Mouse (Mus musculus): ENCODE data around the gene Prkra.

Prkra gene

GRCm38 (mm10) chr2:76647883-76648570 lies at the start of gene Prkra, which contains the start of gene Pjvk:
Prkra (minus strand) TSS chr2:76648015.
Pjvk (plus strand) TSS chr2:76648476.
- POLR2A ChIA-PET = interaction anchor here in 3 of 4 experiments (0.5 to 2.4 kb wide), 51 partner anchors 9 to 990 kb away, joined by 3 to 20 read pairs (median 4); partner anchors contain the start of genes Rbm45 (in 3 of the 3), Plekha3 (in 2 of the 3), Agps (in 1 of the 3) and Cyct (in 1 of the 3)
- CTCF ChIA-PET = interaction anchor here (0.5 to 2.3 kb wide), 18 partner anchors 8 to 696 kb away, joined by 3 to 11 read pairs (median 4); partner anchors contain the start of gene Rbm45 (in 2 of the 4)

- ChIA-PET POLR2A (interaction anchor here in 1 of 4 experiments (0.7 kb wide), 1 partner anchor 8 kb away, joined by 3 read pairs; no protein-coding TSS in a partner anchor), CTCF (no interaction called here)
These were observed 47.5 kb upstream of the Prkra start for GRCm38 (mm10) chr2:76695290-76695689.

- ChIA-PET POLR2A (interaction anchor here in 1 of 4 experiments (1.0 kb wide), 1 partner anchor 9 kb away, joined by 3 read pairs; no protein-coding TSS in a partner anchor), CTCF (no interaction called here)
These were observed 46.0 kb upstream of the Prkra start for GRCm38 (mm10) chr2:76693765-76694164.

- POLR2A ChIA-PET = interaction anchor here in 2 of 4 experiments (1.0 to 4.3 kb wide), 3 partner anchors 9 to 14 kb away, joined by 3 to 15 read pairs (median 3); no protein-coding TSS in a partner anchor
- CTCF ChIA-PET = interaction anchor here in 1 of 4 experiments (0.6 kb wide), 1 partner anchor 422 kb away, joined by 4 read pairs; no protein-coding TSS in a partner anchor
These were observed 42.8 kb upstream of the Prkra start for GRCm38 (mm10) chr2:76690436-76691204.

- POLR2A ChIA-PET = interaction anchor here in 2 of 4 experiments (0.6 to 4.3 kb wide), 5 partner anchors 11 to 14 kb away, joined by 3 to 19 read pairs (median 3); no protein-coding TSS in a partner anchor
- CTCF ChIA-PET = no interaction called here
These were observed 40.3 kb upstream of the Prkra start for GRCm38 (mm10) chr2:76688162-76688561.

- ChIA-PET CTCF (interaction anchor here in 1 of 4 experiments (0.5 kb wide), 1 partner anchor 13 kb away, joined by 6 read pairs; no protein-coding TSS in a partner anchor), POLR2A (interaction anchor here in 3 of 4 experiments (0.6 to 4.3 kb wide), 4 partner anchors 10 to 13 kb away, joined by 3 to 19 read pairs (median 9); no protein-coding TSS in a partner anchor)
These were observed 39.8 kb upstream of the Prkra start for GRCm38 (mm10) chr2:76687608-76688007.

GRCm38 (mm10) chr2:76686986-76687385 lies 39.2 kb upstream of the Prkra start:
- ChIA-PET POLR2A (interaction anchor here in 3 of 4 experiments (0.7 to 4.3 kb wide), 4 partner anchors 10 to 13 kb away, joined by 3 to 19 read pairs (median 9); no protein-coding TSS in a partner anchor), CTCF (interaction anchor here in 1 of 4 experiments (0.9 kb wide), 1 partner anchor 13 kb away, joined by 3 read pairs; no protein-coding TSS in a partner anchor)

GRCm38 (mm10) chr2:76682301-76682700 lies 34.5 kb upstream of the Prkra start:
- CTCF ChIA-PET = no interaction called here
- POLR2A ChIA-PET = interaction anchor here in 1 of 4 experiments (1.6 kb wide), 1 partner anchor 34 kb away, joined by 4 read pairs; the partner anchor contains the start of genes Pjvk and Prkra

- CTCF ChIA-PET = interaction anchor here in 1 of 4 experiments (0.8 kb wide), 1 partner anchor 489 kb away, joined by 3 read pairs; no protein-coding TSS in a partner anchor
These were observed 28.8 kb upstream of the Prkra start for GRCm38 (mm10) chr2:76676401-76677226.

GRCm38 (mm10) chr2:76675949-76676348 lies 28.1 kb upstream of the Prkra start:
- CTCF ChIA-PET = interaction anchor here in 2 of 4 experiments (0.5 to 0.8 kb wide), 2 partner anchors 111 to 488 kb away, joined by 3 to 15 read pairs; no protein-coding TSS in a partner anchor
- POLR2A ChIA-PET = interaction anchor here (0.6 to 3.7 kb wide), 17 partner anchors 9 to 910 kb away, joined by 3 to 19 read pairs (median 4); partner anchors contain the start of genes Cyct (in 1 of the 4), Pjvk (in 1 of the 4) and Prkra (in 1 of the 4)

More at GRCm38 (mm10) chr2:76676401-76677226, 28.8 kb upstream of the Prkra start:
- POLR2A ChIA-PET = interaction anchor here (0.6 to 3.7 kb wide), 21 partner anchors 8 to 909 kb away, joined by 3 to 19 read pairs (median 3); partner anchors contain the start of genes Pjvk (in 1 of the 4), Prkra (in 1 of the 4) and Rbm45 (in 1 of the 4)

GRCm38 (mm10) chr2:76675451-76675850 lies 27.6 kb upstream of the Prkra start:
- ChIA-PET POLR2A (interaction anchor here (0.7 to 3.7 kb wide), 17 partner anchors 10 to 911 kb away, joined by 3 to 20 read pairs (median 4); partner anchors contain the start of genes Pjvk (in 2 of the 4), Prkra (in 2 of the 4), Cyct (in 1 of the 4) and Rbm45 (in 1 of the 4)), CTCF (interaction anchor here in 2 of 4 experiments (0.5 to 0.8 kb wide), 2 partner anchors 112 to 488 kb away, joined by 3 to 15 read pairs; no protein-coding TSS in a partner anchor)

- ChIA-PET POLR2A (interaction anchor here in 3 of 4 experiments (0.5 to 2.5 kb wide), 18 partner anchors 8 to 1737 kb away, joined by 3 to 20 read pairs (median 4); partner anchors contain the start of genes Pjvk (in 3 of the 3), Prkra (in 3 of the 3) and Rbm45 (in 1 of the 3)), CTCF (interaction anchor here in 2 of 4 experiments (0.6 to 1.0 kb wide), 3 partner anchors 14 to 313 kb away, joined by 3 read pairs; no protein-coding TSS in a partner anchor)
These were observed 27.1 kb upstream of the Prkra start, which contains the start of gene Plekha3 for GRCm38 (mm10) chr2:76674725-76675427. Plekha3 (plus strand) TSS chr2:76675281.

- CTCF ChIA-PET = interaction anchor here (0.6 to 1.0 kb wide), 10 partner anchors 9 to 873 kb away, joined by 3 to 15 read pairs (median 4); partner anchors contain the start of genes Rbm45 (in 1 of the 4) and Sestd1 (in 1 of the 4)
- POLR2A ChIA-PET = interaction anchor here in 3 of 4 experiments (0.5 to 2.5 kb wide), 20 partner anchors 9 to 799 kb away, joined by 3 to 20 read pairs (median 5); partner anchors contain the start of genes Pjvk (in 3 of the 3) and Prkra (in 3 of the 3)
These were observed 25.8 kb upstream of the Prkra start for GRCm38 (mm10) chr2:76673472-76674081.

GRCm38 (mm10) chr2:76672966-76673392 lies 25.2 kb upstream of the Prkra start, which contains the start of gene Fkbp7:
Fkbp7 (minus strand) TSS chr2:76673116.
- POLR2A ChIA-PET = interaction anchor here in 3 of 4 experiments (1.0 to 2.5 kb wide), 6 partner anchors 8 to 25 kb away, joined by 4 to 20 read pairs (median 8); partner anchors contain the start of genes Pjvk (in 1 of the 3) and Prkra (in 1 of the 3)
- CTCF ChIA-PET = no interaction called here

- CTCF ChIA-PET = interaction anchor here in 1 of 4 experiments (1.1 kb wide), 1 partner anchor 16 kb away, joined by 4 read pairs; no protein-coding TSS in a partner anchor
These were observed 24.4 kb upstream of the Prkra start for GRCm38 (mm10) chr2:76672134-76672745.

More at GRCm38 (mm10) chr2:76672134-76672745, 24.4 kb upstream of the Prkra start:
- POLR2A ChIA-PET = interaction anchor here in 2 of 4 experiments (1.0 to 1.4 kb wide), 4 partner anchors 11 to 24 kb away, joined by 4 to 6 read pairs (median 4); partner anchors contain the start of genes Pjvk (in 1 of the 2) and Prkra (in 1 of the 2)
